Mouse (Mus musculus) testis, adult 2 months (tissue): ENCODE results near the gene Riiad1.

Source experiments
- CTCF ChIP-seq: fragments of 200-500 bp; IDR thresholded peaks from 2 replicates; pipeline ENCODE4 v1.5.1; 2012; ENCODE audit warnings: low read depth, mild to moderate bottlenecking, inconsistent platforms, low read length, moderate library complexity; ENCODE audit not compliant: control insufficient read depth, insufficient read depth, insufficient replicate concordance
- POLR2A ChIP-seq: fragments of 200-500 bp; IDR thresholded peaks from 2 replicates; pipeline ENCODE4 v1.6.1; 2012; ENCODE audit warnings: low read depth, mild to moderate bottlenecking, inconsistent platforms, low read length, moderate library complexity; ENCODE audit not compliant: control insufficient read depth

- TF ChIP-seq POLR2A (no peak), CTCF (no peak)
These were observed 5.8 kb upstream of the Riiad1 start for GRCm38 (mm10) chr3:94485922-94486321.
